Mouse (Mus musculus) hindbrain, embryonic 14.5 days (tissue): ENCODE data around the gene Npm1. TPM values are rescaled to one million over a fixed set of nuclear protein-coding genes. Genes with fewer than 3 reads are reported as not detected.

ENCODE experiments used
- ATAC-seq: fragments of 200-750 bp; cut with Nextera tagmentation; 2 replicates; pipeline ENCODE4 v1.8.0; 2017; ENCODE audit warnings: moderate number of reproducible peaks, mild to moderate bottlenecking, moderate TSS enrichment, moderate library complexity; ENCODE audit not compliant: low FRiP score
- DNase-seq: peaks from one replicate; pipeline ENCODE4 v3.0.0-alpha.2; 2015; ENCODE audit warnings: low spot score
- H3K27ac ChIP-seq: fragments of 300-500 bp; sonication (generic); 2 replicates; pipeline ENCODE4 v1.5.1; 2014; ENCODE audit warnings: mild to moderate bottlenecking, moderate library complexity
- H3K27me3 ChIP-seq: fragments of 300-500 bp; sonication (generic); 2 replicates; pipeline ENCODE4 v1.6.1; 2014; ENCODE audit warnings: mild to moderate bottlenecking, low read length, mixed read lengths; ENCODE audit not compliant: control insufficient read depth, insufficient read depth
- H3K36me3 ChIP-seq: fragments of 300-500 bp; sonication (generic); replicated peaks from 2 replicates; pipeline ENCODE4 v1.6.1; 2014; ENCODE audit not compliant: control insufficient read depth, insufficient read depth
- H3K4me1 ChIP-seq: fragments of 300-500 bp; sonication (generic); replicated peaks from 2 replicates; pipeline ENCODE4 v1.6.1; 2014; ENCODE audit warnings: antibody characterized with exemption, low read length, mixed read lengths; ENCODE audit not compliant: control insufficient read depth, insufficient read depth
- H3K4me2 ChIP-seq: fragments of 300-500 bp; sonication (generic); replicated peaks from 2 replicates; pipeline ENCODE4 v1.6.1; 2014; ENCODE audit warnings: mild to moderate bottlenecking, moderate library complexity
- H3K4me3 ChIP-seq: fragments of 300-500 bp; sonication (generic); replicated peaks from 2 replicates; pipeline ENCODE4 v1.5.1; 2014; ENCODE audit warnings: mild to moderate bottlenecking, low read length
- H3K9ac ChIP-seq: fragments of 300-500 bp; sonication (generic); 2 replicates; pipeline ENCODE4 v1.6.1; 2014
- H3K9me3 ChIP-seq: fragments of 300-500 bp; sonication (generic); 2 replicates; pipeline ENCODE4 v1.6.1; 2016; ENCODE audit warnings: low read length; ENCODE audit not compliant: control insufficient read depth
- WGBS: fragments of 180-500 bp; shearing (Covaris S2); extraction: QIAGEN DNeasy Blood & Tissue Kit; methylation state at CpG from one replicate; pipeline ENCODE4 v1.1.7; 2014; 5-methylcytosine and 5-hydroxymethylcytosine counted together
- polyA plus RNA-seq: library from polyadenylated mRNA; unstranded; fragments of >200 nt; fragmentation: Nextera tagmentation; extraction: Ambion mirVana; gene quantifications from 2 replicates; pipeline ENCODE4 v1.2.1, GENCODE M21; 2014

Npm1 gene
- 418 and 450 TPM in 2 replicates for polyA plus RNA-seq

DNA sequence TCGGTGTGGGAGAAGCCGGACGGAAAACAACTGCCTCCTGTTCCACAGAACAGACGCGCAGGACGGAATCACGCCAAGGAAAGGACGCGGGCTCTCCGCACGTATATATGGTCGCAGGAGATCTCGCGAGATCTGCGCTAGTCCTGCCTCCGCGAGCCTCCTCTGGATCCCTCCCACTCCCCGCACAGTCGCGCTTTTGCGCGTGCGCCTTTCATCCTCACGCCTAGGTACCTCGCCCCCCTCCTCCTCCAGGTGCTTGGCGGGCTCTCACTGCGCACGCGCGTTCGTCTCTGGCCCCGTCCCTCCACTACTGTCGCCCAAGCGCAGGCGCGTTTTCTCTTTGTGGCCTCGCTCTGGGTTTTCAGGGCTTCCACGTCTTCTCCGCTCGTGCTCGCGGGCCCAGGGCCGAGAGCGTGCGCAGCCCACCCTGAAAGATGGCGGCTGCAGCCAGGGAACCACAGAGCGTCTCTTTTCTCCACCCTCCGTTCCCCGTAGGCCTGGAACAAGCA, at the start of gene Npm1:
Npm1 (minus strand) TSS at position 209 of the 509 bp plus-strand sequence.
- Histone ChIP-seq H3K9ac (peak within 1 kb of the TSS; percentile 95), H3K27ac (peak within 1 kb of the TSS; percentile 99), H3K27me3 (no peaks in the 10 kb centered on the region), H3K4me2 (peak within 1 kb of the TSS; percentile 93), H3K4me1 (peaks cover 17% of the 10 kb centered on the region), H3K9me3 (no peaks in the 10 kb centered on the region), H3K36me3 (peaks cover 34% of the 10 kb centered on the region), H3K4me3 (peak within 1 kb of the TSS; percentile 94)
- peak; percentile 96 for ATAC-seq
- 3% methylated on average over 48 of the region's 49 CpGs for WGBS
- DNase-seq, result peak; percentile 100

DNA sequence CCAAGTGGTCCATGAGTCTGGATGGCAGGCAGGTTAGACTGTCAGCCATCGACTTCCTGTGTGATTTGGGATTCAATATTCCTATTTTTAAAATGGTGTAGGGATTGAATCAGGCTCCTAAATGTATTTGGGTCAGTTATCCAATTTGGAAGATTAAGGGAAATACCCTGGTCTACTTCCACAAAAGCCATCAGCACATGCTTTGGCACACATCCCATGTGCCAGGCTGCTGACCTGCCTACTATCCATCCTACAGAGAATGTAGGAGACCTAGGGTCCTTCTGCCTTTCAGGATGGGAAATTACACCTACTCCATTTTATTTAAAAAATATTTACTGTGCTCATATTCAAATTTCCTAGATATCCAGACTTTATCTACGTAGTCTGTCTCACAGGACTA, 44.4 kb upstream of the Npm1 start:
- 89% methylated on average over 2 of the region's 2 CpGs for WGBS
- Histone ChIP-seq H3K27ac (no peak overlapping the region), H3K9ac (no peak overlapping the region), H3K4me2 (peak overlapping the region; percentile 45), H3K4me3 (0 out of 2 replicates have a peak overlapping the region, but pooled peaks have one; percentile 0), H3K4me1 (0 out of 2 replicates have a peak, but pooled peaks cover 3% of the 10 kb centered on the region), H3K36me3 (no peaks in the 10 kb centered on the region), H3K9me3 (0 out of 2 replicates have a peak, but pooled peaks cover 2% of the 10 kb centered on the region), H3K27me3 (peaks cover 46% of the 10 kb centered on the region)
- no peak for DNase-seq
- no peak for ATAC-seq

DNA sequence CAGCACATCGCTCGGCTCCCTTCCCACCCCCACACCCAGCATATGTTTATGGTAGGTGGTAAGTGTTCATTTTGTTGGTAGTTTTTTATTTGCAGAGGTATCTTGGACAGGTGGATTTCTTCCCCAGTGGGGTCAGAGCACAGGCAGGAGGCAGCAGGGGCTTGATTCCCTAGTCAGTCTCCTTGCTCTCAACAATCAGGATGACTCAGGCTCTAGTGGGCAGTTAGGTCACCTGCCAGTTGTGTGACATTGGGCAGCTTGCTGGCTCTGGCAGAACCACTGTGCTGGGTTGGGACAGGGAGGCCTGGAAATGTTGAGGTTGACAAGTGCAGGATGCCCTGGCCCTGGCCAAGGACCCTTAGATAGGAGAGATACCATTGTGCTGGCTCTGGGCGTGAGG, 42.0 kb upstream of the Npm1 start:
- Histone ChIP-seq H3K4me2 (peak overlapping the region; percentile 45), H3K27ac (no peak overlapping the region), H3K36me3 (no peaks in the 10 kb centered on the region), H3K9ac (peak overlapping the region; percentile 55), H3K4me1 (0 out of 2 replicates have a peak, but pooled peaks cover 3% of the 10 kb centered on the region), H3K4me3 (peak overlapping the region; percentile 39), H3K9me3 (0 out of 2 replicates have a peak, but pooled peaks cover 5% of the 10 kb centered on the region), H3K27me3 (peaks cover 67% of the 10 kb centered on the region)
- 10% methylated on average over 3 of the region's 3 CpGs for WGBS
- no peak for DNase-seq
- no peak for ATAC-seq

DNA sequence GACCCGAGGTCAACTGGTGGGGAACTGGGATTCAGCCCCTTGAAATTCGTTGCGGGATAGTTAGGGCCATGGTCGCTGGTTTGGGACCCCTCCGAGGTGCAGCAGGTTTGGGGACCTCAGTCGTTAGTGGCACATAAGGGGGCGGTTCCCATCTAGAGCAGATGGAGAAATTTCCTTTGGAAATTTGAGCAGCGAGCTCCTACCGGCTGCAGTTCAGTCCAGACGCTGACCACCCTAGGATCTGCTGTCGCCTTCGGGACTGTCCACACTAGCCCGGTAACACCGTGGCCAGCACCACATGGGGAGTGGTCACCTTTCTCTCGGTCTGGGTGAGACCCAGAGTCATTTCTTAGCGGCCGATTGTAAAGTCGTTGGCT, 41.3 kb upstream of the Npm1 start:
- no peaks in the 10 kb centered on the region for H3K36me3 ChIP-seq
- 0 out of 2 replicates have a peak, but pooled peaks cover 5% of the 10 kb centered on the region for H3K9me3 ChIP-seq
- peak overlapping the region; percentile 39 for H3K4me3 ChIP-seq
- H3K27me3 ChIP-seq, result peaks cover 72% of the 10 kb centered on the region
- no peak for DNase-seq
- H3K27ac ChIP-seq, result peak overlapping the region; percentile 65
- peak overlapping the region; percentile 45 for H3K4me2 ChIP-seq
- WGBS, result under 1% methylated on average over 18 of the region's 18 CpGs
- no peak for ATAC-seq
- peak overlapping the region; percentile 55 for H3K9ac ChIP-seq
- 0 out of 2 replicates have a peak, but pooled peaks cover 3% of the 10 kb centered on the region for H3K4me1 ChIP-seq

DNA sequence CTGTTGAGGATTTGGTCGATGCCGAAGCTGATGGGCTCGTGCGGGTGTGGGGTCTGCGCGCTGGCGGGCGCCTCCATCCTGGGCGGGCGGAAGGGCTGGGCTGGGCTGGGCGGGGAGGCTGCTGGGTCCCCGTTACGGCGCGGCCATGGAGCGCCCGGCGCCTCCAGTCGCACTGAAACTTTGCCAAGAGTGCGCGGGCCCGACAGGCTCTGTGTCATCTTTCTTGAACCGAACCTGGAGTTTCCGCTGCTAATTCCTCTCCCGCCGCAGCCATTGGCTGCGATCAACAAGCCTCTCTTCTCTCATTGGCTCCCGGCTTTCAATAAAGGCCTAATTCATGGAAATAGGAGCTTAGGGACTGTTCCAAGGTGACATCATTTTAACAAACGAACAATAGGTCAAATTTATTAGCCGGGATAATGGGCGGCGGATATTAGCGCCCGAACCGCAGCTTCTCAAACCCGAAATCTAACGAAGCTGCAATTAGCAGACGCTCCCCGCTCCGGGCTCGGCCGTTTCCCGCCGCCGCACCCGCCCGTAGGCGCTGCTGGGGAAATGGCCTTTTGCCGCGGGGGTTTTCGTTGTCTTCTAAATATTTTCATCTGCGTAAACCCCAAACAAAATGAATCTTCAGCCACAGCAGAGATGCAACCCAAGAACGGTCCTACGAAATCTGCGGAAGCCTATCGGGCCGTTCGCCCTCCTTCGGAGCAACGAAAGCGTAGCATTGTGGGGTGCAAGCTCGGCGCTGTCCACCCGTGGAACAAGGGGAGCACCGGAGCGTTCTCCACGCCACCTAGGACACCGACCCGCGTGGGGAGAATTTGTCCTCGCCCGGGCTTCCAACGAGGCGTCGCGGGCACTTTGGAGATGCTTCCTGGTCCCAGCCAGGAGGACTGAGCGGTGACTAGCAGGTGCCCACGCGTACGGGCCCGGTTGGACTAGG, 40.6 kb upstream of the Npm1 start, which contains the start of gene Tlx3:
Tlx3 (minus strand) TSS at position 207 of the 946 bp plus-strand sequence.
- Histone ChIP-seq H3K4me1 (0 out of 2 replicates have a peak, but pooled peaks cover 3% of the 10 kb centered on the region), H3K9me3 (0 out of 2 replicates have a peak, but pooled peaks cover 5% of the 10 kb centered on the region), H3K9ac (peak within 1 kb of the TSS; percentile 56), H3K27me3 (peaks cover 77% of the 10 kb centered on the region), H3K4me2 (peak within 1 kb of the TSS; percentile 45), H3K36me3 (no peaks in the 10 kb centered on the region), H3K27ac (peak within 1 kb of the TSS; percentile 81), H3K4me3 (peak within 1 kb of the TSS; percentile 39)
- peak; percentile 74 for DNase-seq
- ATAC-seq, result peak; percentile 61
- WGBS, result under 1% methylated on average over 81 of the region's 81 CpGs

DNA sequence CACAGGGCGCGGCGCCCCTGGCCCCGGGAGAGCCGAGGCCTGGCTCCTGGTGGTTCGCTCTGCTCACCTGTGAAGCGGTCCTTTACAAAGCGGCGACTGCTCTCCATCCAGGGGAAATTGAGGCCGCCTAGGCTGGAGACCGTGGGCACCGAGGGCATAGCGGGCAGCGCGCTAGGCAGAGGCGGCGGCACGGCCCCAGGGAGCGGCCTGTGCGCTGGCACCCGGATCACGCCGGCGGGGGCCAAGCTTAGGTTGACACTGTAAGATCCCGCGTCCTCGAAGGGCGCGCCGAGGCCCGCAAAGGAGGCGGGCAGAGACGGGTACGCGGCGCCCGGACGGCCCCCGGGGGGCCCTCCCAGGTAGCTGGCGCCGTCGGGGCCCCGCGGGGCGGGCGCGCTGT, 40.0 kb upstream of the Npm1 start:
- peak overlapping the region; percentile 81 for H3K27ac ChIP-seq
- peak overlapping the region; percentile 45 for H3K4me2 ChIP-seq
- under 1% methylated on average over 38 of the region's 47 CpGs for WGBS
- DNase-seq, result no peak
- peak overlapping the region; percentile 56 for H3K9ac ChIP-seq
- no peaks in the 10 kb centered on the region for H3K36me3 ChIP-seq
- 0 out of 2 replicates have a peak, but pooled peaks cover 5% of the 10 kb centered on the region for H3K9me3 ChIP-seq
- 0 out of 2 replicates have a peak, but pooled peaks cover 3% of the 10 kb centered on the region for H3K4me1 ChIP-seq
- peaks cover 82% of the 10 kb centered on the region for H3K27me3 ChIP-seq
- 0 out of 2 replicates have a peak, but pooled peaks have one; percentile 0 for ATAC-seq
- peak overlapping the region; percentile 39 for H3K4me3 ChIP-seq

DNA sequence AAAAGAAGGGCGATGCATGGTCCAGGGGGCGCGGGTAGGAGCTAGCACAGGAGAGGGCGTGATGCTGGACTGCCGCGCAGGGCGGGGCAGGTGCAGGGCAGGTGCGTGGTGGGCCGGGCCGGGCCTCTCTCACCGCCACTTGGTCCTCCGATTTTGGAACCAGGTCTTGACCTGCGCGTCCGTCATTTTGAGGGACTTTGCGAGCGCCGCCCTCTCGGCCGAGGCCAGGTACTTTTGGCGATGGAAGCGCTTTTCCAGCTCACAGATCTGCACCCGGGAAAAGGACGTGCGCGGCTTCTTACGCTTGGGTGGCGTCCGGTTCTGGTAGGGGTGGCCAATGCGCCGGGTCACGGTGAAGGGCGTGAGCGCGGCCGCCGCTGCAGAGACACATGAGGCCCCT, 39.3 kb upstream of the Npm1 start:
- Histone ChIP-seq H3K4me2 (peak overlapping the region; percentile 45), H3K27ac (peak overlapping the region; percentile 81), H3K4me1 (0 out of 2 replicates have a peak, but pooled peaks cover 3% of the 10 kb centered on the region), H3K36me3 (no peaks in the 10 kb centered on the region), H3K27me3 (peaks cover 83% of the 10 kb centered on the region), H3K9me3 (peaks cover 9% of the 10 kb centered on the region; the same call in 1 of the 2 replicates), H3K9ac (peak overlapping the region; percentile 56), H3K4me3 (peak overlapping the region; percentile 39)
- no peak for DNase-seq
- under 1% methylated on average over 37 of the region's 37 CpGs for WGBS
- ATAC-seq, result no peak

DNA sequence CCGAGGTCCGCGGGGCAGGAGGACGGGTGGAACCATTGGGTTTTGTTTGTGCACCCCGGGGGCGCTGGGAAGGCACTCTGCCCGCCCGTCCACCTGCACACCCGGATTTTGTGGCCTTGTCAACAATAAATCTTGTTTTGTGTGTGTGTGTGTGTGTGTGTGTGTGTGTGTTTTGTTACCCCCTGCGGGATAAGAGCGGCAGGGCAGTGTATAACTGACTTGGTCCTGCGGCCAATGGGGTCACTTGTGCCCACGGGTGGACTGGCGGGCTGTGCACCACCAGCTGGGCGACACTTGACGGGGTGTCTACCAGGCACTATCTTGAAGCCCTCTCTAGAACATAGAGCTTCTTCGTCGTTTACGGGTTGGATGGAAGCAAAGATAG, 38.6 kb upstream of the Npm1 start:
- Histone ChIP-seq H3K27me3 (peaks cover 83% of the 10 kb centered on the region), H3K36me3 (no peaks in the 10 kb centered on the region), H3K9ac (peak overlapping the region; percentile 56), H3K9me3 (peaks cover 12% of the 10 kb centered on the region; the same call in 1 of the 2 replicates), H3K4me2 (peak overlapping the region; percentile 45), H3K4me1 (0 out of 2 replicates have a peak, but pooled peaks cover 3% of the 10 kb centered on the region), H3K27ac (peak overlapping the region; percentile 81), H3K4me3 (peak overlapping the region; percentile 39)
- 1% methylated on average over 19 of the region's 19 CpGs for WGBS
- no peak for DNase-seq
- no peak for ATAC-seq
